Mouse (Mus musculus): ENCODE measurements around the gene Ergic1. TPM values are rescaled to one million over a fixed set of nuclear protein-coding genes. Genes with fewer than 3 reads are reported as not detected.

The Ergic1 gene
- polyA plus RNA-seq, 1 experiment from 2014 or later: 126 TPM

DNA sequence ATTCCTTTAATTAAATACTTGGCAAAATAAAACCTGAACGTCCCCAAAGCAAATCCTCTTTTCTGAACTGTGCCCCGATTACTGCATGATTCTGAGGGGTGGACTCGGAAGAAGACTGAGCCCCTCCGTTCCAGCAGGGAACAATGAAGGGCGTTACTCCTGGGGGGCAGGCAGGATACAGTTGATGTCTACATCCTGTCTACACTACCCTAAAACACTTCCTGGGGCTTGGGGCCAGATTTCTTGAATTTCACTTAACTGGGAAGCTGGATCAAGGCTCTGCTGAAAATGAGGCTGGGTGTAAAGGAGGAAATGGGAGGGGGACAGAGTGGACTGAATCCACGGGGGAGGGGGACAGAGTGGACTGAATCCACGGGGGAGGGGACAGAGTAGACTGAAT, 13.5 kb upstream of the Ergic1 start:
- Histone ChIP-seq H3K9me3 (no peaks in the 10 kb centered on the region), H3K9ac (no peak overlapping the region), H3K4me3 (no peak overlapping the region), H3K27ac (no peak overlapping the region; the same call in 1 of the 2 replicates), H3K36me3 (no peaks in the 10 kb centered on the region), H3K4me2 (replicated peaks) (no peak overlapping the region), H3K27me3 (peaks cover 18% of the 10 kb centered on the region), H3K4me1 (peaks cover 17% of the 10 kb centered on the region)
- 21% methylated on average over 6 of the region's 7 CpGs for WGBS
- no peak for ATAC-seq (ENCODE audit: low FRiP score, low read depth)

DNA sequence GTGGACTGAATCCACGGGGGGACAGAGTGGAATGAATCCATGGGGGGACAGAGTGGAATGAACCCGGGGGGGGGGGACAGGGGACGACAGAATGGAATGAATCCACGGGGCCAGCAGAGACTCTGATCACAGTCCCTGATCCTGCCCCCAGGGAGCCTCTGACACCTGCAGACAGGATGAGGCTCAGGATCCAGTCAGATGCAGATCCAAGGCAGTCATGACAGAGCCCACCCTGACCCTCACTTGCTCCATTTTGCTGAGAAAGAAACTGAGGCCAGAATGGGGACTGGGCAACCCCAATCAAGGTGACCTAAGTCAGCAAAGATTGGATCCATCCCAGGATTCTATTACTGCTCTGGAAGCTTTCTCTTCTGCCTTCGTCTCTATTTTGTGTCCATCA, 12.7 kb upstream of the Ergic1 start:
- Histone ChIP-seq H3K4me1 (peaks cover 17% of the 10 kb centered on the region), H3K4me3 (no peak overlapping the region), H3K27ac (no peak overlapping the region), H3K4me2 (replicated peaks) (no peak overlapping the region), H3K9me3 (no peaks in the 10 kb centered on the region), H3K27me3 (peaks cover 18% of the 10 kb centered on the region), H3K36me3 (no peaks in the 10 kb centered on the region), H3K9ac (no peak overlapping the region)
- ATAC-seq (ENCODE audit: low FRiP score, low read depth): no peak
- WGBS: 14% methylated on average over 5 of the region's 5 CpGs

DNA sequence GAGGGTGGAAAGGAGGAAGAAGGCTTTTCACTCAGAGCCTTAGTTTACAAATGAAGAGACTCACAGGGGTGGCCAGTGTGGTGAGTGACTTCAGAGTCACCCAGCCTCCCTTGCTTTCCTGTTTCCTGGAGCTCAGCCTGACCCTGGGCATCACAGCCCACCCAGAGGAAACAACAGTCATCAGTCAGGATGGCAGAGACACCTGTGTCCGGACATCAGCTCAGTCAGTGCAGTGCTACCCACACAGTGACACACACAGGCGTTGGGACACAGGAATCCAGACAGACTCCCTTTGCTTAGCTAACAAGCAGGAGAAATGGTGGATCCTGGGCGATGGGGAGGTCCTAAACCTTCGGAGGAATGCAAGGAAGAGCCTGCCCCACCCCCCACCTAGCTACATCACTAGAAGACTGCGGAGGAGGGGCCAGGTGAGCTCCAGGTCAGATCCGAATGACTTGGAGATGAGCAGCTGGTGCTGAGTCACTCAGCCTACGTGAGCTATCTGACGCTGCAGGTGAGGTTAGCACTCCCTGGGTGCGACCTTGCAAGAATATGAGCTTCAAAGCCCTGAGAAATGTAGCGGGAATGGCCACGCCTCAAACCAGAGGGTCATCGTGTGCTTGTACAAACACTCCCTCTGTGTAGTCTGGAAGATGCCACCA, 12.0 kb upstream of the Ergic1 start:
- H3K27me3 ChIP-seq: peaks cover 18% of the 10 kb centered on the region
- no peak overlapping the region for H3K4me2 ChIP-seq (replicated peaks)
- no peak overlapping the region for H3K4me3 ChIP-seq
- no peak overlapping the region for H3K27ac ChIP-seq
- H3K9ac ChIP-seq: no peak overlapping the region
- ATAC-seq (ENCODE audit: low FRiP score, low read depth): no peak
- H3K9me3 ChIP-seq: no peaks in the 10 kb centered on the region
- H3K36me3 ChIP-seq: no peaks in the 10 kb centered on the region
- WGBS: 7% methylated on average over 12 of the region's 12 CpGs
- H3K4me1 ChIP-seq: peaks cover 17% of the 10 kb centered on the region

DNA sequence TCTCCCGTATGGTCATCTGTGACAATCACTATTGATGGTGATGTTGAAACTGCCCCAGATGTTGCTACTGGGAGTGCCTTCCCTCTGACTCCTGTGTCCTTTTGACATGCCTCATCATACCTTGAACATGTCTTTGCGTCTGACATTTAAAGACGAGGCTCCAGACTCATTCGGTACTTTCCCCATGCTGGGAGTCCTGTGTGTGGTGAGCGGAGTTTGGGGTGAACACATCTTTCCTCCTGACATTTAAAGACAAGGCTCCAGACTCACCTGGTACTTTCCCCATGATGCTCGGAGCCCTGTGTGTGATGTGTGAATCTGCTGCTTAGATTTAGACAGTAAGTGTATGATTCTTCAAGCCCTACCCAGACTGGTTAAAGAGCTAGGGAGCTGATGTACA, 10.2 kb upstream of the Ergic1 start:
- ATAC-seq (ENCODE audit: low FRiP score, low read depth): no peak
- Histone ChIP-seq H3K27ac (no peak overlapping the region), H3K9ac (no peak overlapping the region), H3K27me3 (peaks cover 18% of the 10 kb centered on the region), H3K9me3 (no peaks in the 10 kb centered on the region), H3K36me3 (no peaks in the 10 kb centered on the region), H3K4me2 (replicated peaks) (no peak overlapping the region), H3K4me3 (no peak overlapping the region), H3K4me1 (peaks cover 17% of the 10 kb centered on the region)
- 87% methylated on average over 6 of the region's 6 CpGs for WGBS

DNA sequence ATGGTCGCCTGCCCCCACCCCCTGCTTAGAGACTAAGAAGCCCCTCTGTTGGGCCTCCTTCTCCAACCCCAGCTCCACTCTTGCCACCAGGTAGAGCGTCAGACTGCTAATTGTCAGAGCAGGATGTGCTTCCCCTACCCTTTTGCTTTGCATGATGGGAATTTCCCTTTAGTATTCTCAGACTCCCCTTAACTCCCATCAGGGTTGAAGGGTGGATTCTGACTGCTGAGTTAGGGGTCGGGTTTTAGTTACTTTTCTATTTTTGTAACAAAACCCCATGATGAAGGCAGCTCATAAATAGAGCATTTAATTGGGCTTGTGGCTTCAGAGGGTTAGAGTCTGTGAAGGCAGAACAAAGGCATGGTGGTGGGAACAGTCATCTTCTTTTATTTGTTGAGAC, 8.3 kb upstream of the Ergic1 start:
- no peak for ATAC-seq (ENCODE audit: low FRiP score, low read depth)
- Histone ChIP-seq H3K9me3 (no peaks in the 10 kb centered on the region), H3K27ac (no peak overlapping the region), H3K27me3 (peaks cover 18% of the 10 kb centered on the region), H3K4me2 (replicated peaks) (no peak overlapping the region), H3K4me1 (peaks cover 12% of the 10 kb centered on the region), H3K4me3 (no peak overlapping the region), H3K36me3 (no peaks in the 10 kb centered on the region), H3K9ac (no peak overlapping the region)
- WGBS: 60% methylated on average over 3 of the region's 3 CpGs

DNA sequence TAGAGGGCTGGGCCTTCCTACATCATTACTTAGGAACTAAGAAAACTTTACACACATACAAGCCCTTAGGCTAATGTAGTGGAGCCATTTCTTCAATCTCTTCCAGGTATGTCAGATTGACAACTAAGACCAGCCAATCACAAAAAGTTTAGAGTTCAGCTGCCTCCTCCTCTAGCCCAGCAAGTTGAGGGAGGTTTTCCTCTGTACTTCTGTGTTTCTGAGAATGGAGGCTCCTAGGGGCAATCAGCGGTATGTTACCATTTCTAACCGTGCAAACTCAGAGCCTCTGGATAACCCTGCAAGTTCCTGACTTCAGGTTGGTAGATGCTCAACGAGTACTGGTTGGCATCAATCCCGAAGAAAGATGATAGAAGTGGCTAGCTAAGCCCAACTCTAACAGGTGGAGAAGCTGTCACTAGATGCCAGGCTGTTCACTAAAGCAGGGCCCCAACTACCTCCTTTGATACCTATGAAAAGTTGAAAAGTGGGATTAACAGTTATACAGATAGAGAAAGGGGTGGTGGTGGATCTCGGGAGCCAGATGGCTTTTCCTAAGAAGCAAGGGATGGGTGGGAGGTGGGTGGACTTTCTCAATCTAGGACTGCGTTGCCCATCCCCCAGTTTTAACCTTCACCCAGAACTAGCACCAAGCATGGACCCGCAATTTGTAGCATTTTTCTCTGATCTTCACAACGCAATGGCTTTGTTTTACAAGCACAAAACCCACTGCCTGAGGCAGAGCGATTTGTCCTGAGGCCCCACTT, 581 bp upstream of the Ergic1 start:
- 37% methylated on average over 9 of the region's 9 CpGs for WGBS
- H3K4me2 ChIP-seq (replicated peaks): peak overlapping the region; percentile 94
- H3K36me3 ChIP-seq: peaks cover 24% of the 10 kb centered on the region
- peaks cover 24% of the 10 kb centered on the region for H3K4me1 ChIP-seq
- peak overlapping the region; percentile 61 for H3K27ac ChIP-seq
- H3K9me3 ChIP-seq: no peaks in the 10 kb centered on the region
- peak overlapping the region; percentile 82 for H3K4me3 ChIP-seq
- no peak for ATAC-seq (ENCODE audit: low FRiP score, low read depth)
- H3K9ac ChIP-seq: peak overlapping the region; percentile 89
- no peaks in the 10 kb centered on the region; the same call in 1 of the 2 replicates for H3K27me3 ChIP-seq

DNA sequence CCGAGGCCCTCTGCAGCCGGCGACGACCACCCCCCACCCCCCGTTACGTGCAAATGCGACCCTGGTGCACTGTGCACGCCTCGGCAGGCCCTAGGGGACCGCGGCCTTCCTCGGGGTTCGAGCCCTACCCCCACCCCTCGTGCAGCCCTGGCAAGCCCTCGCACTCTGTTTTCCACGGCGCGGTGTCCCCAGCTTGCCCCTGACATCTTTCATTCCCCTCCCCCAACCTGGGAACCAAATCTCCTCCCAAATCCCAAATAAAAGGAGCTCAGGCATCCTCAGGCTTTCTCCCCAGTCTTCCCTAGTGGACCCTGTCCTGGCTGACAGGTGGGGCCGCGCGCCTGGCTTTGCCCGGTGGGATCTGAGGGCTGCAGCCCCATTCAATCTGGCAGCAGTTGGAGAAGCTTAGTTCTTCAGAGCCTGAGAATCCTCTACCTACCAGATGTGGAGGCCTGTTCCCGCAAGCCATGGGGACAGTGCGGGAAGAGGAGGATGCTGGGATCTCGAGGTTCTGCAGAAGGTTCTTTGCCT, 427 bp downstream of the Ergic1 start, which contains the start of gene Dusp1:
TSS of gene Dusp1 (minus strand) at position 478 of the 531 bp plus-strand sequence.
- H3K9ac ChIP-seq: peak within 1 kb of the TSS; percentile 89
- no peaks in the 10 kb centered on the region for H3K27me3 ChIP-seq
- WGBS: 1% methylated on average over 25 of the region's 25 CpGs
- H3K27ac ChIP-seq: peak within 1 kb of the TSS; percentile 67
- H3K4me2 ChIP-seq (replicated peaks): peak within 1 kb of the TSS; percentile 94
- 0 out of 2 replicates have a peak, but pooled peaks cover 7% of the 10 kb centered on the region for H3K9me3 ChIP-seq
- peaks cover 25% of the 10 kb centered on the region for H3K4me1 ChIP-seq
- peak; percentile 74 for ATAC-seq (ENCODE audit: low FRiP score, low read depth)
- H3K36me3 ChIP-seq: peaks cover 34% of the 10 kb centered on the region
- H3K4me3 ChIP-seq: peak within 1 kb of the TSS; percentile 82

DNA sequence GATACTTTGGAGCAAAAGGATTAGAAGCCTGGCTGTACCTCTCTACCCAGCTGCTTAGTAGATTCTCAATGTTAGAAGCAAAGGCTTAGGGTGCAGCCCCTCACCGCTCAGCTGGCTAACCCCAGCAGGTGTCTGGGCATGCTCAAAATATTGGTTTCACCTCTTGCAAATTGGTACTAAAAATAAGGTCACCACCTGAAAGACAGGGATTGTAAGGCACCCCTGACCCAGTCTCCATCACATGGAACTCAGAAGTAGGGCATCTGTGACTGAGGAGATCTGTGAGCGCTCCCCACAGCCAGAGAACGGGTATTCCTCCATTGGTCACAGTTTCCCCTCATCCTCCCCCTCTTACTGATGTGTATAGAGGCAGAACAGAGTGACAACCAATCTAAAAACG, 1.0 kb downstream of the Ergic1 start:
- Histone ChIP-seq H3K36me3 (peaks cover 38% of the 10 kb centered on the region), H3K27me3 (no peaks in the 10 kb centered on the region), H3K4me2 (replicated peaks) (peak overlapping the region; percentile 94), H3K4me1 (peaks cover 31% of the 10 kb centered on the region), H3K9ac (peak overlapping the region; percentile 89), H3K4me3 (peak overlapping the region; percentile 82), H3K9me3 (0 out of 2 replicates have a peak, but pooled peaks cover 7% of the 10 kb centered on the region), H3K27ac (peak overlapping the region; percentile 67; the same call in 1 of the 2 replicates)
- 78% methylated on average over 4 of the region's 4 CpGs for WGBS
- no peak for ATAC-seq (ENCODE audit: low FRiP score, low read depth)

DNA sequence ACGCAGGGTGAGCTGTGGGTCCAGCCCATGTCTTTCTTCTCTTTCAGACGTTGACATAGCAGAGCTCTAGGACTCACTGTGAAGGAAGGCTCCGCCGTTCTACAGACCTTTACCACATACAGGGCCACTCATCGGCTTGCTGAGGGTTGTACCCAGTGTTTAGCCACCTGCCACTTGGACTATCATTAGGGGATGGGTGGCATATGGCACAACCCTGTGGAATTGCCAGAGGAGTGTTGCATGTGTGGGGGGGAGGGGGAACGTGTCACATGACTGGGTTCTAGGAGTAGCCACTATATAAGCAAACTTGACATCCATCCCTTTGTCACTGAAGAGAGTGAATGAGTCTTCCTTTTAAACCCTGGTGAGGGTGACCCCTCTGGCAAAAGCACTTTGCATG, 2.2 kb downstream of the Ergic1 start:
- Histone ChIP-seq H3K27ac (no peak overlapping the region), H3K9me3 (0 out of 2 replicates have a peak, but pooled peaks cover 7% of the 10 kb centered on the region), H3K36me3 (peaks cover 50% of the 10 kb centered on the region), H3K27me3 (no peaks in the 10 kb centered on the region), H3K4me1 (peaks cover 37% of the 10 kb centered on the region), H3K9ac (0 out of 2 replicates have a peak overlapping the region, but pooled peaks have one; percentile 89), H3K4me2 (replicated peaks) (0 out of 2 replicates have a peak overlapping the region, but pooled peaks have one; percentile 94), H3K4me3 (no peak overlapping the region)
- WGBS: 85% methylated on average over 6 of the region's 6 CpGs
- ATAC-seq (ENCODE audit: low FRiP score, low read depth): no peak

DNA sequence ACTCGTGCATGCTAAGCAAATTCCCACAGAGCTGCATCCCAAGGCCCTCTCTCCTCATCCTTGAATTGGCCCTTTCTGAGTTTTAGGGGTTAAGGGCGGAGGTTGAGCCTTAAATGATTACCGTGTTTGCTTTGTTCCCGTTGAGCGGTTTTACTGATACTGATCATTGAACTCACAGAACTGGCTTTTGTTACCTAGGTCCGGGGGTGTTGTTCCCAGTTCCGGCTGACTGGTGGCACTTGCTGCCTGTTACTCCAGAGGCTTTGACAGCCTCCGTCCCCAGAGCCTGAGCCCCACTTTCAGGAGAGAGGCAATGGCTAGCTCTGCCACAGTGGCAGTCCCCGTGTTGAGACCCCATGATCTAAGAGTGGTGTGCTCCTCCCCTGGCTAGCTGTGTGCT, 3.1 kb downstream of the Ergic1 start:
- Histone ChIP-seq H3K4me3 (no peak overlapping the region), H3K9me3 (0 out of 2 replicates have a peak, but pooled peaks cover 7% of the 10 kb centered on the region), H3K27me3 (no peaks in the 10 kb centered on the region), H3K4me2 (replicated peaks) (no peak overlapping the region), H3K36me3 (peaks cover 58% of the 10 kb centered on the region), H3K27ac (no peak overlapping the region), H3K9ac (no peak overlapping the region), H3K4me1 (peaks cover 37% of the 10 kb centered on the region)
- WGBS: 86% methylated on average over 9 of the region's 9 CpGs
- no peak for ATAC-seq (ENCODE audit: low FRiP score, low read depth)

DNA sequence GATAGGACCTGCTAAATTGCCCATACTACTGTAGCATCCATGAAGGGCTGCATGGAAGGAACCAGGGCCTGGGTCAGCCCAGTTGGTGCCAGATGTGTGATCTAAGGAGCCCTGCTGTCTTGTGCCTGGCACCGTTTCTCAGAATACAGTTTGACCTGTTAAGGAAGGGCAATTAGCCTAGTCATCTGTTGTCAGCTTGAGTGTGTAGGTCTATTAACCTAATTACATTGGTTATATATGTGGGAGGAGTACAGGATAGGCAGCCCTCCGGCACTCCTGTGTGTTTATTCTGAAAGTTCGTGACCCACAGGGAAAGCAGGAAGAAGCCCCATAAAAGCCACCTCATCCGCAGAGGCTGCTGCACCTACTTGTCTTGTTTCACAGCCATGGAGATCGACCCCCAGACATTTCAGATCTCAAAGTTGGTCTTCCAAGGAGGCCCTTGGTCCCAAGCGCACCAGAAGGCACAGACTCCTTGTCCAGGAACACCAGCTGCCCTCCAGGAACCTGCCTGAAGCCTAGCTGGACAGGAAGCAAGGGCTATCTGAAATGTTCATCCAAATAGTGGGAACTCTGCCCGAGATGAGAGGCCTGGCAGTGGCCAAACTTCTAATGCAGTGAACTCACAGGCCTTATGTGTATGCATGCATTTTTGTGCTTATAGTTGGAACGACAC, 6.0 kb downstream of the Ergic1 start:
- 0 out of 2 replicates have a peak, but pooled peaks cover 7% of the 10 kb centered on the region for H3K9me3 ChIP-seq
- no peak for ATAC-seq (ENCODE audit: low FRiP score, low read depth)
- peaks cover 25% of the 10 kb centered on the region for H3K4me1 ChIP-seq
- H3K27me3 ChIP-seq: no peaks in the 10 kb centered on the region
- peaks cover 79% of the 10 kb centered on the region for H3K36me3 ChIP-seq
- no peak overlapping the region for H3K4me3 ChIP-seq
- WGBS: 40% methylated on average over 8 of the region's 8 CpGs
- no peak overlapping the region for H3K4me2 ChIP-seq (replicated peaks)
- peak overlapping the region; percentile 52; the same call in 1 of the 2 replicates for H3K27ac ChIP-seq
- no peak overlapping the region for H3K9ac ChIP-seq

Data from limb, embryonic 13.5 days (tissue).